Mouse (Mus musculus): ENCODE measurements around the gene Prg4. TPM values are rescaled to one million over a fixed set of nuclear protein-coding genes. Genes with fewer than 3 reads are reported as not detected.

The Prg4 gene
- polyA plus RNA-seq (2012; ENCODE audit: insufficient read depth, low replicate concordance), result not detected in 2 replicates

GRCm38 (mm10) chr1:150466132-150466531 is at the start of gene Prg4:
Prg4 (minus strand) TSS chr1:150466165.
- Histone ChIP-seq H3K9me3 (no peaks in the 10 kb centered on the region), H3K36me3 (replicated peaks; ENCODE audit: low read length) (no peaks in the 10 kb centered on the region), H3K27me3 (replicated peaks) (no peaks in the 10 kb centered on the region), H3K4me1 (no peaks in the 10 kb centered on the region), H3K4me3 (replicated peaks) (no peak within 1 kb of the TSS)
- TF ChIP-seq FLI1 (IDR thresholded peaks at IDR 0.05; ENCODE audit: low read length) (no peak), GATA1 (IDR thresholded peaks at IDR 0.05; ENCODE audit: borderline replicate concordance, low read length) (no peak)

GRCm38 (mm10) chr1:150513041-150513440 is 47.1 kb upstream of the Prg4 start:
- Histone ChIP-seq H3K27me3 (replicated peaks) (no peaks in the 10 kb centered on the region), H3K4me3 (replicated peaks) (no peak overlapping the region), H3K9me3 (no peaks in the 10 kb centered on the region; the same call in 1 of the 2 replicates), H3K36me3 (replicated peaks; ENCODE audit: low read length) (no peaks in the 10 kb centered on the region), H3K4me1 (no peaks in the 10 kb centered on the region)
- TF ChIP-seq FLI1 (IDR thresholded peaks at IDR 0.05; ENCODE audit: low read length) (no peak), GATA1 (IDR thresholded peaks at IDR 0.05; ENCODE audit: borderline replicate concordance, low read length) (no peak)

- H3K9me3 ChIP-seq, result no peaks in the 10 kb centered on the region; the same call in 1 of the 2 replicates
- no peak overlapping the region for H3K4me3 ChIP-seq (replicated peaks)
- H3K27me3 ChIP-seq (replicated peaks), result no peaks in the 10 kb centered on the region
- no peaks in the 10 kb centered on the region for H3K36me3 ChIP-seq (replicated peaks; ENCODE audit: low read length)
- no peaks in the 10 kb centered on the region for H3K4me1 ChIP-seq
- TF ChIP-seq FLI1 (IDR thresholded peaks at IDR 0.05; ENCODE audit: low read length) (no peak), GATA1 (IDR thresholded peaks at IDR 0.05; ENCODE audit: borderline replicate concordance, low read length) (no peak)
These were observed 39.8 kb upstream of the Prg4 start for GRCm38 (mm10) chr1:150505794-150506193.

GRCm38 (mm10) chr1:150503321-150503720 is 37.4 kb upstream of the Prg4 start:
- H3K9me3 ChIP-seq, result peaks cover 5% of the 10 kb centered on the region
- H3K36me3 ChIP-seq (replicated peaks; ENCODE audit: low read length), result no peaks in the 10 kb centered on the region
- no peak overlapping the region for H3K4me3 ChIP-seq (replicated peaks)
- no peak for TF ChIP-seq GATA1 (IDR thresholded peaks at IDR 0.05; ENCODE audit: borderline replicate concordance, low read length)
- TF ChIP-seq FLI1 (IDR thresholded peaks at IDR 0.05; ENCODE audit: low read length), result no peak
- H3K27me3 ChIP-seq (replicated peaks), result no peaks in the 10 kb centered on the region
- no peaks in the 10 kb centered on the region for H3K4me1 ChIP-seq

- no peaks in the 10 kb centered on the region for H3K4me1 ChIP-seq
- H3K36me3 ChIP-seq (replicated peaks; ENCODE audit: low read length), result no peaks in the 10 kb centered on the region
- H3K27me3 ChIP-seq (replicated peaks), result no peaks in the 10 kb centered on the region
- no peak overlapping the region for H3K4me3 ChIP-seq (replicated peaks)
- H3K9me3 ChIP-seq, result peaks cover 8% of the 10 kb centered on the region
- no peak for TF ChIP-seq FLI1 (IDR thresholded peaks at IDR 0.05; ENCODE audit: low read length)
- TF ChIP-seq GATA1 (IDR thresholded peaks at IDR 0.05; ENCODE audit: borderline replicate concordance, low read length), result no peak
These were observed 32.2 kb upstream of the Prg4 start for GRCm38 (mm10) chr1:150498177-150498576.

- Histone ChIP-seq H3K4me3 (replicated peaks) (no peak overlapping the region), H3K9me3 (peaks cover 8% of the 10 kb centered on the region), H3K4me1 (no peaks in the 10 kb centered on the region), H3K36me3 (replicated peaks; ENCODE audit: low read length) (no peaks in the 10 kb centered on the region), H3K27me3 (replicated peaks) (no peaks in the 10 kb centered on the region)
- no peak for TF ChIP-seq GATA1 (IDR thresholded peaks at IDR 0.05; ENCODE audit: borderline replicate concordance, low read length)
- no peak for TF ChIP-seq FLI1 (IDR thresholded peaks at IDR 0.05; ENCODE audit: low read length)
These were observed 31.7 kb upstream of the Prg4 start for GRCm38 (mm10) chr1:150497690-150498089.

- Histone ChIP-seq H3K4me3 (replicated peaks) (no peak overlapping the region), H3K9me3 (peaks cover 8% of the 10 kb centered on the region), H3K27me3 (replicated peaks) (no peaks in the 10 kb centered on the region), H3K36me3 (replicated peaks; ENCODE audit: low read length) (no peaks in the 10 kb centered on the region), H3K4me1 (no peaks in the 10 kb centered on the region)
- TF ChIP-seq FLI1 (IDR thresholded peaks at IDR 0.05; ENCODE audit: low read length) (no peak), GATA1 (IDR thresholded peaks at IDR 0.05; ENCODE audit: borderline replicate concordance, low read length) (no peak)
These were observed 30.8 kb upstream of the Prg4 start for GRCm38 (mm10) chr1:150496626-150497302.

- Histone ChIP-seq H3K4me3 (replicated peaks) (no peak overlapping the region), H3K9me3 (no peaks in the 10 kb centered on the region), H3K27me3 (replicated peaks) (no peaks in the 10 kb centered on the region), H3K4me1 (no peaks in the 10 kb centered on the region), H3K36me3 (replicated peaks; ENCODE audit: low read length) (no peaks in the 10 kb centered on the region)
- no peak for TF ChIP-seq GATA1 (IDR thresholded peaks at IDR 0.05; ENCODE audit: borderline replicate concordance, low read length)
- TF ChIP-seq FLI1 (IDR thresholded peaks at IDR 0.05; ENCODE audit: low read length), result no peak
These were observed 23.2 kb upstream of the Prg4 start for GRCm38 (mm10) chr1:150489148-150489547.

- no peak overlapping the region for H3K4me3 ChIP-seq (replicated peaks)
- no peaks in the 10 kb centered on the region for H3K4me1 ChIP-seq
- H3K9me3 ChIP-seq, result peaks cover 13% of the 10 kb centered on the region
- H3K27me3 ChIP-seq (replicated peaks), result no peaks in the 10 kb centered on the region
- no peaks in the 10 kb centered on the region for H3K36me3 ChIP-seq (replicated peaks; ENCODE audit: low read length)
- TF ChIP-seq FLI1 (IDR thresholded peaks at IDR 0.05; ENCODE audit: low read length), result no peak
- no peak for TF ChIP-seq GATA1 (IDR thresholded peaks at IDR 0.05; ENCODE audit: borderline replicate concordance, low read length)
These were observed 14.7 kb upstream of the Prg4 start for GRCm38 (mm10) chr1:150480674-150481073.

- Histone ChIP-seq H3K4me3 (replicated peaks) (no peak overlapping the region), H3K27me3 (replicated peaks) (no peaks in the 10 kb centered on the region), H3K9me3 (peaks cover 15% of the 10 kb centered on the region), H3K36me3 (replicated peaks; ENCODE audit: low read length) (no peaks in the 10 kb centered on the region), H3K4me1 (no peaks in the 10 kb centered on the region)
- TF ChIP-seq GATA1 (IDR thresholded peaks at IDR 0.05; ENCODE audit: borderline replicate concordance, low read length) (no peak), FLI1 (IDR thresholded peaks at IDR 0.05; ENCODE audit: low read length) (no peak)
These were observed 6.6 kb upstream of the Prg4 start for GRCm38 (mm10) chr1:150472525-150472924.

All from megakaryocyte, embryonic 14.5 days (primary cell).